Mouse (Mus musculus) CH12.LX (cell line): ENCODE measurements at regions not wholly inside any gene's neighbourhood (a gene's known extent, or its start where the extent isn't known, plus 50 kb on each side); places are given as distances from the start of the nearest gene placed in this dataset.

Experiments used
- DNase-seq: peaks from one replicate; pipeline ENCODE4 v3.0.0-alpha.2; 2013; ENCODE audit errors: extremely low read depth
- H3K27ac ChIP-seq: 2 replicates; pipeline ENCODE4 v1.5.1; 2012; ENCODE audit warnings: low read depth, mild to moderate bottlenecking, control low read depth, moderate library complexity; ENCODE audit not compliant: insufficient read depth
- H3K27me3 ChIP-seq: replicated peaks from 2 replicates; pipeline ENCODE3; 2012; ENCODE audit warnings: inconsistent platforms
- H3K36me3 ChIP-seq, 2 experiments: replicated peaks in 1 of 2; 2 replicates each; pipeline versions ENCODE3 to v1.6.1; 2012; ENCODE audit warnings: inconsistent platforms in 1 of 2, low read length in 1 of 2, mild to moderate bottlenecking in 1 of 2, mixed read lengths in 1 of 2, moderate library complexity in 1 of 2; ENCODE audit not compliant: control insufficient read depth in 1 of 2, insufficient read depth in 1 of 2
- H3K4me1 ChIP-seq, 2 experiments: 2 replicates each; pipeline ENCODE4 v1.6.1; 2012; ENCODE audit warnings: inconsistent platforms in 1 of 2, moderate library complexity in 1 of 2; ENCODE audit not compliant: insufficient read depth in 2 of 2, control insufficient read depth in 1 of 2
- H3K4me2 ChIP-seq: 2 replicates; pipeline ENCODE4 v1.6.1; 2012; ENCODE audit warnings: low read depth, mild to moderate bottlenecking, control low read depth; ENCODE audit not compliant: poor library complexity, insufficient read depth, severe bottlenecking
- H3K4me3 ChIP-seq, 3 experiments: fragments of 150-350 bp in 1 of 3; sonication (generic) in 1 of 3; replicated peaks in 1 of 3; 2 replicates each; pipeline versions ENCODE3 to v1.5.1; 2011 to 2012; ENCODE audit warnings: low read depth in 2 of 3, low read length in 2 of 3, mild to moderate bottlenecking in 2 of 3, moderate library complexity in 2 of 3, control low read depth in 1 of 3, improper control_type of control experiment in 1 of 3, inconsistent platforms in 1 of 3, mixed read lengths in 1 of 3; ENCODE audit not compliant: poor library complexity in 1 of 3
- H3K79me2 ChIP-seq: replicated peaks from 2 replicates; pipeline ENCODE4 v1.6.1; 2012; ENCODE audit warnings: mild to moderate bottlenecking, moderate library complexity; ENCODE audit not compliant: control insufficient read depth, poor library complexity, insufficient read depth, severe bottlenecking; ENCODE audit errors: extremely low read depth
- H3K9ac ChIP-seq: 2 replicates; pipeline ENCODE4 v1.6.1; 2012; ENCODE audit warnings: low read depth, mild to moderate bottlenecking, control low read depth, moderate library complexity; ENCODE audit not compliant: insufficient read depth
- H3K9me3 ChIP-seq: replicated peaks from 2 replicates; pipeline ENCODE3; 2012; ENCODE audit warnings: low read length, inconsistent platforms, mixed read lengths
- BHLHE40 ChIP-seq: IDR thresholded peaks from 2 replicates; pipeline ENCODE4 v1.6.1; 2011; ENCODE audit warnings: mild to moderate bottlenecking, low read depth, low read length, improper control_type of control experiment
- CHD1 ChIP-seq: IDR thresholded peaks from 2 replicates; pipeline ENCODE4 v1.6.1; 2012; ENCODE audit warnings: low read depth, low read length, improper control_type of control experiment, inconsistent platforms
- CHD2 ChIP-seq: IDR thresholded peaks from 2 replicates; pipeline ENCODE4 v1.6.1; 2011; ENCODE audit warnings: low read length, improper control_type of control experiment
- ETS1 ChIP-seq: conservative IDR thresholded peaks from 2 replicates; pipeline ENCODE4 v1.6.1; 2012; ENCODE audit warnings: low read depth, mild to moderate bottlenecking, inconsistent platforms, low read length, improper control_type of control experiment, moderate library complexity
- IRF4 ChIP-seq: IDR thresholded peaks from 2 replicates; pipeline ENCODE4 v1.6.1; 2014; ENCODE audit warnings: low read depth, mild to moderate bottlenecking, inconsistent platforms, low read length, improper control_type of control experiment
- JUN ChIP-seq: IDR thresholded peaks from 2 replicates; pipeline ENCODE4 v1.6.1; 2011; ENCODE audit warnings: low read depth, mild to moderate bottlenecking, low read length, improper control_type of control experiment, moderate library complexity; ENCODE audit not compliant: insufficient read depth
- MAFK ChIP-seq: IDR thresholded peaks from 2 replicates; pipeline ENCODE4 v1.6.1; 2011; ENCODE audit warnings: low read length, improper control_type of control experiment; ENCODE audit not compliant: insufficient replicate concordance
- MAX ChIP-seq: IDR thresholded peaks from 2 replicates; pipeline ENCODE4 v1.6.1; 2011; ENCODE audit warnings: low read length, improper control_type of control experiment
- MEF2A ChIP-seq: IDR thresholded peaks from 2 replicates; pipeline ENCODE4 v1.6.1; 2014; ENCODE audit warnings: low read depth, mild to moderate bottlenecking, inconsistent platforms, low read length, improper control_type of control experiment, borderline replicate concordance
- MYC ChIP-seq: IDR thresholded peaks from 2 replicates; pipeline ENCODE4 v1.6.1; 2011; ENCODE audit warnings: low read depth, mild to moderate bottlenecking, improper control_type of control experiment, low read length
- NRF1 ChIP-seq: IDR thresholded peaks from 2 replicates; pipeline ENCODE4 v1.6.1; 2014; ENCODE audit warnings: low read depth, mild to moderate bottlenecking, inconsistent platforms, low read length, improper control_type of control experiment, moderate library complexity
- POLR2A ChIP-seq: IDR thresholded peaks from 2 replicates; pipeline ENCODE4 v1.6.1; 2011; ENCODE audit warnings: low read depth, mild to moderate bottlenecking, improper control_type of control experiment, low read length
- POLR2AphosphoS2 ChIP-seq: IDR thresholded peaks from 2 replicates; pipeline ENCODE4 v1.6.1; 2011; ENCODE audit warnings: low read depth, low read length, improper control_type of control experiment
- RAD21 ChIP-seq: IDR thresholded peaks from 2 replicates; pipeline ENCODE4 v1.6.1; 2011; ENCODE audit warnings: low read depth, mild to moderate bottlenecking, low read length, improper control_type of control experiment, moderate library complexity
- TBP ChIP-seq: conservative IDR thresholded peaks from 2 replicates; pipeline ENCODE4 v1.6.1; 2011; ENCODE audit warnings: low read depth, low read length, improper control_type of control experiment
- USF1 ChIP-seq: IDR thresholded peaks from 2 replicates; pipeline ENCODE4 v1.6.1; 2014; ENCODE audit warnings: low read depth, mild to moderate bottlenecking, inconsistent platforms, low read length, improper control_type of control experiment
- USF2 ChIP-seq: conservative IDR thresholded peaks from 2 replicates; pipeline ENCODE4 v1.6.1; 2011; ENCODE audit warnings: low read depth, low read length, improper control_type of control experiment
- ZC3H11A ChIP-seq: IDR thresholded peaks from 2 replicates; pipeline ENCODE4 v1.6.1; 2012; ENCODE audit warnings: low read depth, mild to moderate bottlenecking, inconsistent platforms, low read length, improper control_type of control experiment
- dilution Hi-C: fragments of 300-500 bp; cut with MboI; formaldehyde crosslinking; loops from 2 replicates; pipeline ENCODE4 v1.14.3; 2020; ENCODE audit warnings: low sequenced_read_pairs; ENCODE audit not compliant: extremely low pct_unique_long_range_greater_than_20kb, extremely low pct_ligation_motif_present
- in situ Hi-C: fragments of 300-500 bp; cut with MboI; formaldehyde crosslinking; loops from 3 replicates; pipeline ENCODE4 v1.14.3; 2019; ENCODE audit warnings: low sequenced_read_pairs, low pct_ligation_motif_present, low pct_unique_long_range_greater_than_20kb, mixed read lengths

DNA sequence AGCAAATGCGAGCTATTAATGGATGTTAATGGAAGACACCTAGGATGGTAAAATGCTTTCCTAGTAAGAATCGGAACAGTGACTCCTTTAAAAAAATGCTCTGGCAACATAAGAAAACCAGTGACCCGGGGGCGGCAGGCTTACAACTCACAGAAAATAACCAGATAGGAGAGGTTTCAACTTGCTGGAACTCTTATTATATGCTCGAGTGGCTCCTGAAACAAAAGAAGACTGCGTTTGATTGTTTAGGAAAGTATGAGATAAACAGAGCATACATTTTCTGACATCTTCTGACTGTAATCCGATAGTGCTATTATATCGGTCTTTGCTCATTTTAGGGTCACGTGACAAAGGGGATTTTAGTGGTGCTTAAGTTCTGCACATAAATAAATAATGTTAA is 152.8 kb upstream of the Pkn2 start:
- DNase-seq: no peak
- no peaks in the 10 kb centered on the region for H3K4me1 ChIP-seq
- no peaks in the 10 kb centered on the region for H3K9me3 ChIP-seq
- no peaks in the 10 kb centered on the region for H3K79me2 ChIP-seq
- dilution Hi-C loops: no loop called here
- in situ Hi-C loops: no loop called here
- no peaks in the 10 kb centered on the region for H3K27me3 ChIP-seq
- TF ChIP-seq NRF1 (no peak), USF2 (0 out of 2 replicates have a peak, but pooled peaks have one; percentile 26), TBP (no peak), ZC3H11A (no peak), JUN (no peak), BHLHE40 (peak; percentile 43; the same call in 1 of the 2 replicates), USF1 (peak; percentile 8; the same call in 1 of the 2 replicates), MEF2A (no peak)
- TF ChIP-seq, all 38 proteins: peak for 3
- Histone ChIP-seq H3K36me3 (no peaks in the 10 kb centered on the region), H3K4me2 (no peak overlapping the region), H3K27ac (no peak overlapping the region), H3K9ac (no peak overlapping the region), H3K4me3 (no peak overlapping the region)

GRCm38 (mm10) chr3:143022486-143022885 is 140.7 kb upstream of the Pkn2 start:
- Histone ChIP-seq H3K4me3 (no peak overlapping the region), H3K79me2 (no peaks in the 10 kb centered on the region), H3K9me3 (no peaks in the 10 kb centered on the region), H3K27ac (no peak overlapping the region), H3K4me2 (no peak overlapping the region), H3K27me3 (no peaks in the 10 kb centered on the region), H3K9ac (no peak overlapping the region), H3K4me1 (peaks cover 3 to 7% of the 10 kb centered on the region in 2 experiments; a peak in 3 of 4 replicates), H3K36me3 (no peaks in the 10 kb centered on the region)
- TF ChIP-seq MAFK (no peak), MAX (no peak), BHLHE40 (no peak), POLR2A (no peak), POLR2AphosphoS2 (no peak), IRF4 (no peak), CHD2 (no peak), RAD21 (no peak), CHD1 (no peak), MYC (no peak), ETS1 (no peak)
- dilution Hi-C loops (no loop called here), in situ Hi-C loops (no loop called here)
- no peak for DNase-seq
